Mouse (Mus musculus) spleen, adult 2 months (tissue): ENCODE data around the gene Srsf3. TPM values are rescaled to one million over a fixed set of nuclear protein-coding genes. Genes with fewer than 3 reads are reported as not detected.
"Not testable (repeated sequence)": the region's sequence is repeated elsewhere in the genome, so short reads cannot be mapped to it uniquely, and the experiment has no call there.

ENCODE experiments used
- DNase-seq, 2 experiments: peaks; one replicate each; pipeline versions ENCODE4 v3.0.0 to v3.0.0-alpha.2; 2012 to 2021; ENCODE audit warnings: low spot score in 2 of 2, low read depth in 1 of 2
- H3K27ac ChIP-seq: fragments of 200-500 bp; 2 replicates; pipeline ENCODE4 v1.5.1; 2012; ENCODE audit warnings: low read length, inconsistent platforms; ENCODE audit not compliant: insufficient read depth
- H3K27me3 ChIP-seq: fragments of 200-500 bp; 2 replicates; pipeline ENCODE4 v1.6.1; 2012; ENCODE audit warnings: mild to moderate bottlenecking, moderate library complexity, low read length, inconsistent platforms; ENCODE audit not compliant: control insufficient read depth, insufficient read depth
- H3K36me3 ChIP-seq: fragments of 200-500 bp; 2 replicates; pipeline ENCODE4 v1.6.1; 2012; ENCODE audit warnings: mild to moderate bottlenecking, low read length, inconsistent platforms; ENCODE audit not compliant: control insufficient read depth, insufficient read depth
- H3K4me1 ChIP-seq: fragments of 200-500 bp; 2 replicates; pipeline ENCODE4 v1.6.1; 2011; ENCODE audit warnings: inconsistent platforms; ENCODE audit not compliant: control insufficient read depth, insufficient read depth, insufficient read length
- H3K4me3 ChIP-seq: fragments of 200-500 bp; 2 replicates; pipeline ENCODE4 v1.5.1; 2011; ENCODE audit warnings: mild to moderate bottlenecking, inconsistent platforms; ENCODE audit not compliant: insufficient read depth, insufficient read length; ENCODE audit errors: extremely low read depth
- CTCF ChIP-seq: fragments of 200-500 bp; IDR thresholded peaks from 2 replicates; pipeline ENCODE4 v1.5.1; 2011; ENCODE audit warnings: mild to moderate bottlenecking, inconsistent platforms; ENCODE audit not compliant: insufficient read depth, insufficient read length, insufficient replicate concordance; ENCODE audit errors: extremely low read depth
- POLR2A ChIP-seq: fragments of 200-500 bp; IDR thresholded peaks from 2 replicates; pipeline ENCODE4 v1.6.1; 2011; ENCODE audit warnings: low read depth, low read length, inconsistent platforms
- WGBS: fragments of 180-500 bp; shearing (Covaris S2); methylation state at CpG from one replicate; pipeline ENCODE4 v1.1.7; 2018; 5-methylcytosine and 5-hydroxymethylcytosine counted together
- polyA plus RNA-seq: library from polyadenylated mRNA; depleted of rRNA; stranded (reverse); fragments of >200 nt; gene quantifications from 2 replicates; pipeline ENCODE4 v1.2.3, GENCODE M21; 2012

Gene Srsf3
- polyA plus RNA-seq, 1 experiment, result 189 TPM

DNA sequence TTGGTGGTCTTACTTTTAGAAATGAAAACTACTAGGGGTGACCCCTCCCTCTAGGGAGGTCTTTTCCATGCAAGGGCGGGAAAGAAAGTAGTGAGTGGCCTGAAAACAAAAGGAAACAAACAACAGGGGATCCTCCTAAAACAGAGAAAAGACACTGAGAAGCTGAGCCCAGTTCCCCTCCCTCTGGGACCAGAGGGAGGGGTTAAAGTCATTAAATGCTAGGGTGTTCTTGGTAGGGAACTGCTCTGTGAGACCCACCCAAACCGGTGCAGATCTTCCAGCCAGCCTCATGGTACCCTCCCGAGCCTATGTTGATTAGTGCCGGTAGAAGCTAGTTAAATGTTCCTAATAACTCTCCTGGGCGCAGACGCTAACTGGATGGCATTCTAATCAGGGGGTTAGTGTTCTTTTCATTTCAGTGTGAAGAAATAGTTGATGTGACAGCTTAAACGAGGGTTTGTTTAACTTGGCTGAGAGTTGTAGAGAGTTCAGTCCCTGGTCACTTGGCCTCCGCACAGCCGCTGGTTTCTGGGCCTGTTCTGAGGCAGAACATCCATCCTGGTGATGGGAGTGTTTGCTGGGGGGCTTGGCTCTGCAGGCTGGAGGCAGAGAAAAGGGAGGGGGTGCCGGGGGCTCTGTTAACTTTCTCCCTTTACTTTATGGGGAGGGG, 7.4 kb upstream of the Srsf3 start:
- Histone ChIP-seq H3K36me3 (no peaks in the 10 kb centered on the region), H3K4me1 (no peaks in the 10 kb centered on the region), H3K4me3 (no peak overlapping the region), H3K27me3 (no peaks in the 10 kb centered on the region), H3K27ac (no peak overlapping the region)
- no peak for DNase-seq
- TF ChIP-seq POLR2A, result no peak
- no peak for TF ChIP-seq CTCF
- WGBS, result 71% methylated on average over 10 of the region's 10 CpGs

DNA sequence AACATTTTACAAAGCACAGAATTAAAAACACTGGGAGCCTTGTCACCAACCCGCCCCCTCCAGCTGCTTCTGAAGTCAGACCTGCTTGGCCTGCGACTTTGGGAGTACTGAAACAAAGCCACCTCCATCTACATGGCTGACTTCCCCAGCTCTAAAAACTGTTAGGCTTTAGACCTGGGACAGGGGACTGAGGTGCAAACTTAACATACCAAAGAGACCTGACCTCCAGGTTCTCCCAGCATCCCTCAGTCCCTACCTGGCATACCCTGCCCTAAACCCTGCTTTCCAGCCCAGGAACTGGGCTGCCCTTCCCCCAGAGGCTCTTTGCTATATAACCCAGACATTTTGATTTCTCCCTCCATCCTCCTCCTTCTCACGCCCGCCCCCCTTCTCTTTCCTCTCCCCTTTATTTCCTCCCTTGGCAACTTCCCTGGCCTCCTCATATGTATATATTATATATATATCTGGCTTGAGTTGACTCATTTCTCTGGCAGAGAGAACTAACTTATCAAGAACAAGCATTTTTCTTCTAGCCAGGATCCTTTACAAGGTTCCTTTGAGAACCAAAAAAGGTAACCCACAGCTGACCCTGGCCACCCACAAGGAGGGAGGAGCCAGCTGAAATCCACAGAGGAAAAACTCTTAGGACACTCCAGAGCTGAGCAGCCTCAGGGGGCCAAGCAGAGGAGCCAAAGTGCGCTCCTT, 5.6 kb upstream of the Srsf3 start:
- 83% methylated on average over 5 of the region's 5 CpGs for WGBS
- Histone ChIP-seq H3K27ac (no peak overlapping the region), H3K27me3 (no peaks in the 10 kb centered on the region), H3K36me3 (no peaks in the 10 kb centered on the region), H3K4me1 (peaks cover 4% of the 10 kb centered on the region; the same call in 1 of the 2 replicates), H3K4me3 (no peak overlapping the region)
- TF ChIP-seq POLR2A (no peak), CTCF (no peak)
- no peak for DNase-seq

- Histone ChIP-seq H3K27ac (no peak overlapping the region), H3K4me3 (no peak overlapping the region), H3K27me3 (no peaks in the 10 kb centered on the region), H3K36me3 (no peaks in the 10 kb centered on the region), H3K4me1 (peaks cover 9% of the 10 kb centered on the region; the same call in 1 of the 2 replicates)
- TF ChIP-seq POLR2A, result no peak
- no peak for TF ChIP-seq CTCF
- WGBS, result 64% methylated on average over 6 of the region's 6 CpGs
- DNase-seq, result no peak
These were observed 1.9 kb upstream of the Srsf3 start for GRCm38 (mm10) chr17:29030321-29031034.

DNA sequence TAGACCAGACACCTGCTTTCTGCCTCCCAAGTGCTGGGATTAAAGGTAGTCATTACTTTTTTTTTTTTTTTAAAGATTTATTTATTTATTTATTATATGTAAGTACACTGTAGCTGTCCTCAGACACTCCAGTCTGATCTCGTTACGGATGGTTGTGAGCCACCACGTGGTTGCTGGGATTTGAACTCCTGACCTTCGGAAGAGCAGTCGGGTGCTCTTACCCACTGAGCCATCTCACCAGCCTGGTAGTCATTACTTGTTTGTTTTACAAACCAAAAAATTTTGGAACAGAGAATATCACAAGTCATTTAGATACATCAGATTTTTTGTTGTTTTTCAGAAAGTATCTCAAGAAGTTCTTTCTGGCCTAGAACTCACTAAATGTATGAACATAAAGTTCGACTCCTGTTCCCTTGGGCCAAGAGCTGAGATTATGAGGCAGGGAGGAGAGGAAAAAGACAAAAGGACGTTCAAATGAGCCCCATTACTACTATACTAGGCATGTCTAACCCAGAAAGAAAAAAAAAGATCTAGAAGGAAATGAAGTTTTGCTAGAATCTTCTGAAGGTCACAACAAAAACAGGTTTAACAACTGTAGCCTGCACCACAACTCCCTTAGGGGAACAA, 1.2 kb upstream of the Srsf3 start:
- Histone ChIP-seq H3K4me3 (peak overlapping the region; percentile 80; the same call in 1 of the 2 replicates), H3K27ac (peak overlapping the region; percentile 96)
- not testable (repeated sequence) for H3K27me3 ChIP-seq, H3K36me3 ChIP-seq, DNase-seq, H3K4me1 ChIP-seq
- WGBS, result 58% methylated on average over 7 of the region's 7 CpGs

DNA sequence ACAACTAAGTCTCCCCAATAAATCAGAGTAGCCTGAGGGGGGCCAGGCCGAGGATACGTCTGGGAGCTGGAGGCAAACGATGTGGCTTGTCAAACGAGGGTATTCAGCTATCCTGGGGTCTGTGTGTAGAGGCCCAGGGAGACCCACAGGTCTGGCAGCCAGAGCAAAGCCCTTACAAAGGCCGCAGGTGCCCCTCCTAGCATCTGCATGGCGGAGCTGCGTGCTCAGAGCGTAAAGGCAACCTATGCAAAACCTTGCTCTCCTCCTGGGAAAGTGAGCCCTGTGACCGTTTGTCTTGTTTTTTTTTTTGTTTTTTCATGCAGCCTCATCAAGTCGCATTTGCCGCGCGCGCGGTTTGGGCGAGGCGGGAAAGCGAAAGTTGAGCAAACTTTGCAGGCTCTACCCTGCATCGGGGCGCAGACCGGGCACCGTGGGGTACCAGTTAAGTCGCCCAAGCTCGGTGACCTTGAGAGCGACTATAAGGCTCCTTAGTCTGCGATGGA, 606 bp upstream of the Srsf3 start:
- peak overlapping the region; percentile 96 for H3K27ac ChIP-seq
- H3K36me3 ChIP-seq, result peaks cover 5% of the 10 kb centered on the region
- H3K27me3 ChIP-seq, result no peaks in the 10 kb centered on the region
- H3K4me3 ChIP-seq, result peak overlapping the region; percentile 80
- under 1% methylated on average over 26 of the region's 26 CpGs for WGBS
- H3K4me1 ChIP-seq, result peaks cover 9% of the 10 kb centered on the region; the same call in 1 of the 2 replicates
- peak; percentile 39 to 50 for DNase-seq
- no peak for TF ChIP-seq POLR2A
- TF ChIP-seq CTCF, result no peak

GRCm38 (mm10) chr17:29033569-29034061, 1.2 kb downstream of the Srsf3 start:
- no peak for TF ChIP-seq CTCF
- TF ChIP-seq POLR2A, result no peak
- H3K4me1 ChIP-seq, result peaks cover 9% of the 10 kb centered on the region; the same call in 1 of the 2 replicates
- H3K27ac ChIP-seq, result no peak overlapping the region
- H3K4me3 ChIP-seq, result peak overlapping the region; percentile 61
- H3K27me3 ChIP-seq, result no peaks in the 10 kb centered on the region
- no peak for DNase-seq
- whole genome bisulfite sequencing, result 0% methylated on average over 6 of the region's 6 CpGs
- peaks cover 20% of the 10 kb centered on the region for H3K36me3 ChIP-seq

- peaks cover 9% of the 10 kb centered on the region; the same call in 1 of the 2 replicates for H3K4me1 ChIP-seq
- H3K27ac ChIP-seq, result no peak overlapping the region
- TF ChIP-seq CTCF (no peak), POLR2A (no peak)
- no peaks in the 10 kb centered on the region for H3K27me3 ChIP-seq
- peak overlapping the region; percentile 61 for H3K4me3 ChIP-seq
- peaks cover 24% of the 10 kb centered on the region for H3K36me3 ChIP-seq
- no peak for DNase-seq
These were observed 1.8 kb downstream of the Srsf3 start for GRCm38 (mm10) chr17:29034264-29034663.
